ENCODE assay signal across 30 mouse cellular contexts in genomic region chr6:48064451-48064850, GRCm38 (mm10). TPM values are rescaled to one million over a fixed set of nuclear protein-coding genes. Genes with fewer than 3 reads are reported as not detected.
A peak's percentile ranks its signal among the peaks of the same experiment; 100 is the strongest.
DNase-seq lines count a peak whose midpoint lies in the region; ATAC-seq and TF ChIP-seq lines count a peak whose summit lies in the region.
"Had no signal": no experiment of that assay in that cellular context is flagged by ENCODE, and none has a peak within 500 bp of the region (broad histone marks: within the 10 kb centered on the region; RNA-seq: fewer than 3 reads in every experiment).

No protein-coding gene starts in this region.

- no peak overlapping the region for H3K4me3 ChIP-seq in embryonic facial prominence, embryonic 12.5 days
- H3K4me3 ChIP-seq in embryonic facial prominence, embryonic 10.5 days, result no peak overlapping the region
- no peak overlapping the region for H3K4me3 ChIP-seq in lung, embryonic 15.5 days
- H3K4me3 ChIP-seq in testis, adult 2 months (ENCODE audit: control insufficient read depth, low read depth, low read length), result peak overlapping the region; percentile 30; the same call in 1 of the 2 replicates
- H3K4me3 ChIP-seq in kidney, adult 2 months (ENCODE audit: insufficient read depth, low read depth, low read length), result no peak overlapping the region
- no peak overlapping the region for H3K4me3 ChIP-seq in left cerebral cortex, adult 2 months
- H3K4me3 ChIP-seq: embryonic facial prominence, embryonic 13.5 days; erythroblast, embryonic 14.5 days; heart, embryonic 12.5 days; hindbrain, embryonic 15.5 days; limb, embryonic 13.5 days; liver, embryonic 12.5 days; midbrain, embryonic 13.5 days; neural tube, embryonic 13.5 days had no signal

- no peaks in the 10 kb centered on the region for H3K4me1 ChIP-seq in embryonic facial prominence, embryonic 12.5 days
- no peaks in the 10 kb centered on the region for H3K4me1 ChIP-seq in embryonic facial prominence, embryonic 10.5 days
- no peaks in the 10 kb centered on the region for H3K4me1 ChIP-seq in lung, embryonic 15.5 days
- H3K4me1 ChIP-seq in testis, adult 2 months (ENCODE audit: control insufficient read depth, insufficient read depth, low read length), result no peaks in the 10 kb centered on the region; the same call in 1 of the 2 replicates
- no peaks in the 10 kb centered on the region for H3K4me1 ChIP-seq in kidney, adult 2 months (ENCODE audit: control insufficient read depth, insufficient read depth, low read length)
- H3K4me1 ChIP-seq: embryonic facial prominence, embryonic 13.5 days; heart, embryonic 12.5 days; hindbrain, embryonic 15.5 days; limb, embryonic 13.5 days; midbrain, embryonic 13.5 days; neural tube, embryonic 13.5 days had no signal

- H3K27me3 ChIP-seq in embryonic facial prominence, embryonic 12.5 days, result no peaks in the 10 kb centered on the region
- H3K27me3 ChIP-seq in embryonic facial prominence, embryonic 10.5 days (replicated peaks; ENCODE audit: low read depth, poor library complexity, severe bottlenecking), result no peaks in the 10 kb centered on the region
- H3K27me3 ChIP-seq in lung, embryonic 15.5 days, result no peaks in the 10 kb centered on the region
- H3K27me3 ChIP-seq in testis, adult 2 months (ENCODE audit: control insufficient read depth, insufficient read depth, low read length), result no peaks in the 10 kb centered on the region
- H3K27me3 ChIP-seq in kidney, adult 2 months (replicated peaks; ENCODE audit: control insufficient read depth, insufficient read depth, low read length), result no peaks in the 10 kb centered on the region
- H3K27me3 ChIP-seq: CH12.LX; embryonic facial prominence, embryonic 13.5 days; heart, embryonic 12.5 days; hindbrain, embryonic 15.5 days; limb, embryonic 13.5 days; liver, embryonic 12.5 days; midbrain, embryonic 13.5 days; neural tube, embryonic 13.5 days had no signal

- no peak for TF ChIP-seq CTCF in testis, adult 2 months (IDR thresholded peaks at IDR 0.05; ENCODE audit: control insufficient read depth, insufficient read depth, insufficient replicate concordance, low read depth, low read length)
- TF ChIP-seq CTCF in kidney, adult 2 months (conservative IDR thresholded peaks at IDR 0.05; ENCODE audit: insufficient read depth, insufficient read length, low read depth, low read length), result no peak
- no peak for TF ChIP-seq CTCF in left cerebral cortex, adult 2 months (IDR thresholded peaks at IDR 0.05)

- TF ChIP-seq POLR2A in testis, adult 2 months (IDR thresholded peaks at IDR 0.05; ENCODE audit: control insufficient read depth, low read depth, low read length), result no peak
- no peak for TF ChIP-seq POLR2A in kidney, adult 2 months (IDR thresholded peaks at IDR 0.05; ENCODE audit: low read depth, low read length)

- H3K9ac ChIP-seq in embryonic facial prominence, embryonic 12.5 days, result no peak overlapping the region
- no peak overlapping the region for H3K9ac ChIP-seq in lung, embryonic 15.5 days
- H3K9ac ChIP-seq: embryonic facial prominence, embryonic 13.5 days; forebrain, postnatal 0 days; heart, embryonic 12.5 days; hindbrain, embryonic 15.5 days; limb, embryonic 13.5 days; liver, embryonic 12.5 days; liver, postnatal 0 days; midbrain, embryonic 13.5 days; neural tube, embryonic 13.5 days had no signal

- no peak for DNase-seq in embryonic facial prominence, embryonic 10.5 days (ENCODE audit: low spot score)
- DNase-seq in lung, postnatal 25 days (ENCODE audit: low spot score), result no peak
- DNase-seq in kidney, adult 2 months, result no peak
- no peak for DNase-seq in left cerebral cortex, postnatal 4 days
- no peak for DNase-seq in left cerebral cortex, adult 2 months (ENCODE audit: extremely low spot score in 1 of 2, low spot score in 2 of 2)
- DNase-seq: adrenal gland, postnatal 10 days; cerebellum, adult 9-10 months; forebrain, postnatal 0 days; gastrocnemius, postnatal 14 days; heart, adult 18-20 months; heart, postnatal 4 days; kidney, adult 9 months; kidney, postnatal 25 days; liver, postnatal 0 days; thymus, postnatal 14 days had no signal

- H3K36me3 ChIP-seq in embryonic facial prominence, embryonic 12.5 days, result peaks cover 76% of the 10 kb centered on the region
- H3K36me3 ChIP-seq in embryonic facial prominence, embryonic 10.5 days (replicated peaks), result peaks cover 85% of the 10 kb centered on the region
- peaks cover 67% of the 10 kb centered on the region for H3K36me3 ChIP-seq in lung, embryonic 15.5 days
- peaks cover 1% of the 10 kb centered on the region; the same call in 1 of the 2 replicates for H3K36me3 ChIP-seq in testis, adult 2 months (ENCODE audit: control insufficient read depth, insufficient read depth, low read length)
- peaks cover 8% of the 10 kb centered on the region for H3K36me3 ChIP-seq in kidney, adult 2 months (ENCODE audit: control insufficient read depth, insufficient read depth, low read length)

- 94% methylated on average over 14 of the region's 14 CpGs for WGBS in embryonic facial prominence, embryonic 12.5 days
- WGBS in embryonic facial prominence, embryonic 10.5 days, result 91% methylated on average over 14 of the region's 14 CpGs
- WGBS in lung, embryonic 15.5 days, result 90% methylated on average over 14 of the region's 14 CpGs
- 97% methylated on average over 14 of the region's 14 CpGs for WGBS in kidney, adult 2 months

- 0 out of 2 replicates have a peak, but pooled peaks have one; percentile 6 for ATAC-seq in embryonic facial prominence, embryonic 12.5 days (ENCODE audit: insufficient number of reproducible peaks, insufficient read depth, low FRiP score, low TSS enrichment)
- ATAC-seq in lung, embryonic 15.5 days (ENCODE audit: borderline replicate concordance, extremely low read depth, low FRiP score, low TSS enrichment), result 0 out of 2 replicates have a peak, but pooled peaks have one; percentile 14
- ATAC-seq: forebrain, postnatal 0 days; inflammation-experienced regulatory T-cells, adult 6 months; liver, postnatal 0 days; lung, postnatal 0 days had no signal

- no peak overlapping the region for H3K4me2 ChIP-seq in embryonic facial prominence, embryonic 12.5 days (replicated peaks)
- no peak overlapping the region for H3K4me2 ChIP-seq in lung, embryonic 15.5 days
- H3K4me2 ChIP-seq: embryonic facial prominence, embryonic 13.5 days; heart, embryonic 12.5 days; hindbrain, embryonic 15.5 days; limb, embryonic 13.5 days; liver, embryonic 12.5 days; midbrain, embryonic 13.5 days; neural tube, embryonic 13.5 days had no signal

- no peaks in the 10 kb centered on the region for H3K9me3 ChIP-seq in embryonic facial prominence, embryonic 12.5 days
- H3K9me3 ChIP-seq in embryonic facial prominence, embryonic 10.5 days, result no peaks in the 10 kb centered on the region
- H3K9me3 ChIP-seq in lung, embryonic 15.5 days, result no peaks in the 10 kb centered on the region
- H3K9me3 ChIP-seq: embryonic facial prominence, embryonic 13.5 days; heart, embryonic 12.5 days; hindbrain, embryonic 15.5 days; limb, embryonic 13.5 days; liver, embryonic 12.5 days; midbrain, embryonic 13.5 days; neural tube, embryonic 13.5 days had no signal

- no peak overlapping the region for H3K27ac ChIP-seq in embryonic facial prominence, embryonic 12.5 days
- no peak overlapping the region for H3K27ac ChIP-seq in embryonic facial prominence, embryonic 10.5 days (replicated peaks)
- H3K27ac ChIP-seq in lung, embryonic 15.5 days, result no peak overlapping the region
- no peak overlapping the region for H3K27ac ChIP-seq in testis, adult 2 months (ENCODE audit: control insufficient read depth, insufficient read depth, low read depth, low read length)
- H3K27ac ChIP-seq in kidney, adult 2 months (ENCODE audit: insufficient read depth, low read depth, low read length), result no peak overlapping the region
- H3K27ac ChIP-seq in left cerebral cortex, adult 2 months, result no peak overlapping the region
- H3K27ac ChIP-seq: embryonic facial prominence, embryonic 13.5 days; hindbrain, embryonic 15.5 days; limb, embryonic 13.5 days; liver, embryonic 12.5 days; macrophage; midbrain, embryonic 13.5 days; neural tube, embryonic 13.5 days had no signal

- intact Hi-C loops in left cerebral cortex, postnatal 4 days (cut with DNase I), result no loop called here
- intact Hi-C loops in left cerebral cortex, adult 2 months (cut with DNase I), result no loop called here

RNA-seq across cellular contexts. Expression of gene Zfp777, which starts 15.7 kb away (rescaled TPM):
- 11.0 and 11.7 TPM in 2 replicates for polyA plus RNA-seq in embryonic facial prominence, embryonic 12.5 days (2016; fragmentation: Nextera tagmentation; extraction: Ambion mirVana)
- polyA plus RNA-seq in embryonic facial prominence, embryonic 10.5 days (2016; fragmentation: Nextera tagmentation; extraction: Ambion mirVana), result 12.4 and 13.4 TPM in 2 replicates
- 7.8 and 8.2 TPM in 2 replicates for polyA plus RNA-seq in lung, embryonic 15.5 days (2015; fragmentation: Nextera tagmentation; extraction: Ambion mirVana)
- polyA plus RNA-seq in testis, adult 2 months (2012; rRNA removed), result 3.0 and 5.2 TPM in 2 replicates
- polyA plus RNA-seq in kidney, adult 2 months (2012; rRNA removed), result 16.8 and 19.3 TPM in 2 replicates
- total RNA-seq in left cerebral cortex, postnatal 4 days (2021), result 10 to 100 TPM; 35.5 to 43.4 TPM
- total RNA-seq in left cerebral cortex, adult 2 months (2021), result 10 to 100 TPM; 34.4 to 35.1 TPM

RNA-seq across cellular contexts. Expression of gene Zfp746, which starts 21.9 kb away (rescaled TPM):
- polyA plus RNA-seq in embryonic facial prominence, embryonic 12.5 days (2016; fragmentation: Nextera tagmentation; extraction: Ambion mirVana), result 33.6 and 33.9 TPM in 2 replicates
- 21.6 and 23.6 TPM in 2 replicates for polyA plus RNA-seq in embryonic facial prominence, embryonic 10.5 days (2016; fragmentation: Nextera tagmentation; extraction: Ambion mirVana)
- 22.2 and 22.3 TPM in 2 replicates for polyA plus RNA-seq in lung, embryonic 15.5 days (2015; fragmentation: Nextera tagmentation; extraction: Ambion mirVana)
- 17.4 and 18.1 TPM in 2 replicates for polyA plus RNA-seq in testis, adult 2 months (2012; rRNA removed)
- 14.8 and 17.4 TPM in 2 replicates for polyA plus RNA-seq in kidney, adult 2 months (2012; rRNA removed)
- 10 to 100 TPM; 32.2 to 35.4 TPM for total RNA-seq in left cerebral cortex, postnatal 4 days (2021)
- 10 to 100 TPM; 32.1 TPM for total RNA-seq in left cerebral cortex, adult 2 months (2021)
